Mouse (Mus musculus): ENCODE results near the gene Pkd1l2.

Pkd1l2 gene

GRCm38 (mm10) chr8:117037374-117037935 lies 44.8 kb downstream of the Pkd1l2 start:
- no peak for DNase-seq (ENCODE audit: extremely low spot score, low read depth, low spot score)

GRCm38 (mm10) chr8:117033393-117033792 lies 48.9 kb downstream of the Pkd1l2 start:
- DNase-seq (ENCODE audit: extremely low spot score, low read depth, low spot score), result no peak

DNA sequence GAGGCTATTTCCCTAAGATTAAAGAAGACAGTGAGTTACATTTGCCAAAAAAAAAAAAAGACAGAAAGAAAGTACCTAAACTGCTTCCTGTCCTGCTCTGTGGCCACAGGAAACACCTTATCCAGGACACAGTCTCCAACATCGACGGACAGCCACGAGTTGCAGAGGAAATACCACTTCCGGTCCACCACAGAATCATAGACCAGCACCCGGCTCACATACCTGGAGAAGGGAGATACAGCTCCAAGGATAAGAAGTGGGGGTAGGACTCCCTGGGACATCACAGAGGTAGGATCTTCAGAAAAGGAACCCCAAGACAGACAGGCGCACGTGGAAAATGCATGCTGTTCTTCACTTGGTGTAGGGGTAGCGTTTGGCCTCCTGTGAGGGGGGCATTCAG lies 49.6 kb downstream of the Pkd1l2 start:
- no peak for DNase-seq (ENCODE audit: extremely low spot score, low read depth, low spot score)

DNA sequence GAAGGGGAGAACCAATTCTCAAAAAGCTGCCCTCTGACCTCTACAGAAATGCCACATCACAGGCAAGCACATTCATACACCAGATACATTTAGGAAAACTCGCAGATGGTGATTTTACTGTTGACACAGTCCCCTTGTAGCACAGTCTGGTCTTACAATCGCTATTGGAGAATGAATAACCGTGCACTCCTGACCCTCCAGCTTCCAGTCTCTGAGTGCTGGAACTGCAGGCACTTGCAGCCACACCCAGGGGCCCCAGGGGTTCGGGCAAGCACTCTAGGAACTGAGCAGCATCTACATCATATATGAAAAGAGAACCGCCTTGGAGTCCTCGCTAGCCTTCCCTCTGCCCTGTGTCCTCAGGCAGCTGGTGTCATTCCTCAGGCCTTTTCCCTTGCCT lies 50.8 kb downstream of the Pkd1l2 start:
- no peak for DNase-seq (ENCODE audit: extremely low spot score, low read depth, low spot score)

- DNase-seq (ENCODE audit: extremely low spot score, low read depth, low spot score), result no peak
Measured at GRCm38 (mm10) chr8:117028686-117029085, 53.6 kb downstream of the Pkd1l2 start.

DNA sequence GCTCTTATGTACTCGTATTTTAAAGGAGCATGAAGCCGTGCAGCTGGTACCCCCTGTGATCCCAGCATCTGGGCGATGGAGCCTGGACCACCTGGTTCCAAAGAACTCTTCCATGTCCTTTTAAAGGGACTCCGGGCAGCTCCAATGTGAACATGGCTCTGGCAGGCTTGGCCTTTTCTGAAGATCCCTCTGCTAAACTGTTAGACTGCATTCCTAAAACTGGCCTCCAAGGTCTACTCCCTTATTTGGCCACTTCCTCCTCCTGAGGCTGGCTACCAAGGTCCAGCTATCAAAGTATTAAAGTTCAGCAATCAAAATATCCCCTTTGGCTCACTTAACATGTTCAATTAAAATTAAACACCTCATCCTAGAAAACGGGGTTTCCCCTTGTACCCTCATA lies 54.6 kb downstream of the Pkd1l2 start:
- DNase-seq (ENCODE audit: extremely low spot score, low read depth, low spot score), result no peak

DNA sequence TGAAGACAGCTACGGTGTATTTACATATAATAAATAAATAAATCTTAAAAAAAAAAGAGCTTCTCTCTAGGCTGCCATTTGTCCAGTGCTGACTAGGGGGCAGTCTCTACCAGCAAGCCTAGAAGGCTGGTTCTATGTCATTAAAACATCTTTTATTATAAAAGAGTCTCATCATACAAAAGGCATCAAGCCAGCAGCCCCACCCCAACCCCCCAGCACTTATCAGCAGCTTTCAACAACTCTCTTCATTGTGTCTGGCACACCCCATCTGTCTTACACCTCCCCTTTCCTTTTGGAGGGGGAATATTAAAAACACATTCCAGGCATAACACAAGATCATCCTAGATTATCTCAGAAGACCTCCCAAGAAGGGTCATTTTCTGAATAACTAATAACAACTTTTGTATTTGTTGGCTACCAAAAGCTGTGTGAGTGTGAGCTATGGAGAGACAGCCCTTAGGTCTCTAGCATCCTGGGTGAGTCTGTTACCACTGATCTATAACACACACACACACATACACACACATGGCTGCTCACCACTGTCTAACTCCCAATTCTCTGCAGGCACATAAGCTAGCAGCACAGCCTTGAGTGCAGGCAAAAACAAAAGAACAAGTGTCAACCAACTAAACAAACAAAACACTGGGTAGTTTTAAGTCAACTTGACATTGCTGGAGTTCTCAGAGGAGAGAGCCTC lies 59.8 kb downstream of the Pkd1l2 start:
- no peak for DNase-seq (ENCODE audit: extremely low spot score, low read depth, low spot score)

- DNase-seq (ENCODE audit: extremely low spot score, low read depth, low spot score), result no peak
Measured at GRCm38 (mm10) chr8:117019323-117020275, 62.6 kb downstream of the Pkd1l2 start.

DNA sequence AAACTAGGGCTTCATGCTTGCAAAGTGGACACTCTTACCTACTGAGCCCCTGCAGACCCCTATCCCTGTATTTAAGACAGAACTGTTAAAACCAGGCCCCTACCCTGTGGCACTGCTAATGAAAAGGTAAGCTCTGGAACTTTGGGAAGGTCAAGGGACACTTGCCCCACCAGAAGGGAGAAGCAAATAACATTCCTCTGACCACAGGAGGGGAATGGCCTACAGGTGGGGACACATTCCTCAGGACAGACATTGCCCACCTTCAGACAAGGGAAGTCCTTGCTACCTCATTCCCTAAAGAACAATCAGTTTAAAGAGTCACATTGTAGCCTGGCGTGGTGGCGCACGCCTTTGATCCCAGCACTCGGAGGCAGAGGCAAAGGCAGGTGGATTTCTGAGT lies 64.4 kb downstream of the Pkd1l2 start:
- no peak for DNase-seq (ENCODE audit: extremely low spot score, low read depth, low spot score)

- DNase-seq (ENCODE audit: extremely low spot score, low read depth, low spot score), result no peak
Measured at GRCm38 (mm10) chr8:117017006-117017405, 65.2 kb downstream of the Pkd1l2 start.

DNA sequence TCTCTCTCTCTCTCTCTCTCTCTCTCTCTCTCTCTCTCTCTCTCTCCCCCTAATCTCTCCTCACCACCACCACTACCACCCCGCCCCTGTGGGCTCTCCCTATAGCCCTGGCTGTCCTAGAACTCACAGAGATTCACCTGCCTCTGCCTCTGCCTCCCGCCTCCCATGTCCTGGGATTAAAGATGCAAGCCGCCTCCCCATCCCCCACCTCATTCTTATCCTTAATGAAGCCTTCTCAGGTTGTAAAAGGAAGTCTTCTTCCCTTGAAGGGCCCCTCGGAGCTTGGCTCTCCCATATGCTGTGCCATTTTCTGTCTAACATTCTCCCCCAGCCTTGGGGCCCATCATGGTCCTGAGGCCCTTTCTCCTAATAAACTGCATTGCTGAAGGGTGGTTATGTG lies 66.6 kb downstream of the Pkd1l2 start:
- DNase-seq (ENCODE audit: extremely low spot score, low read depth, low spot score), result no peak

DNA sequence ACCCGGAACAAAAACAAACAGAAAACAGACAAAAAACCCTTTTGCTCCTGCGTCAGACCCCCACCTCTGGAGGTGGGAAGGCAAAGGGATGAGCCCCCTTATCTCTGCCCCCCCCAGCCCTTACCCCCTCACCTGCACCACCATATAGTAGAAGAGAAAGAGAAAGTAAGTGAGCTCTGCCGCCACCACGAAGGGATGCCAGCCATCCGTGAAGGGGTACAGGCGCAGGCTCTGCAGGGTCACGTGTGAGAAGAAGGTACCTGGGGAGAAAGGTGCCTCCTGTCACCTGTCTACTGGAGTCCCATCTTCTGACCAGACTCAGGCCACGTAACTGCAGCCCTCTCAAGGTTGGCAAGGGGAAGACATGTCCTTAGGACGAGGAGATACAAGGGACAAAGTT lies 70.9 kb downstream of the Pkd1l2 start:
- DNase-seq (ENCODE audit: extremely low spot score, low read depth, low spot score), result no peak

DNA sequence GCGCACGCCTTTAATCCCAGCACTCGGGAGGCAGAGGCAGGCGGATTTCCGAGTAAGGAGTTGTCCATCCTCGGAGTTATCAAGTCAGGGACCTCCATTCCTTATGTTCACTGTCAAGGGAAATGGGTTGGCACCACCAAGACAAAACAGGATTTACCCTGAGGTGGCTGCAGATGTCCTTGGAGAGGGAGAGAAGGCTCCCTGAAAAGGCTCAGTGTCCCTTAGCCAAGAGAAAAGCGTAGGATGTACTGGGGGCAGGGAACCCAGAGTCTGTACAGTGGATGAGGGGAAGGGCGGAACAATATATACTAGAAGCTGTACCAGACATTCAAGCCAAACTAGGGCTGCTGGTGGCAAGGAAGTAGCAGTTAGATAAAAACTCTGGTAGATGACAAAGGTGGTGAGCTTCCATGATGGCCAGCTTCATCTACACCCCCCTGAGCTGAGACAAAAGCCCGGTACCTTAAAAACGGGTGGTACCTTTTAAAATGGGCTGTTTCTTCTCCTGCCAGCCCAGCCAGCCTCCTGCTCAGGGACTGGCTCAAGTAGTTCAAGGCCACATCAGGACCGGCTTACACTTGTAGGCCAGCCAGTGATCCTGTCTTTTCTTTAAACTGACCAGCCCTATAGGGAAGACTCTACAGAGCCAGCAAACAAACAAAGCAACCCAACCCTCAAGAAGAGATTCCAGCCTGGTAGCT lies 88.1 kb downstream of the Pkd1l2 start:
- DNase-seq (ENCODE audit: extremely low spot score, low read depth, low spot score), result no peak

- DNase-seq (ENCODE audit: extremely low spot score, low read depth, low spot score), result peak; percentile 93
Measured at GRCm38 (mm10) chr8:116993095-116993867, 89.0 kb downstream of the Pkd1l2 start, which contains the start of gene Gcsh. Gcsh (minus strand) TSS chr8:116993537.

DNA sequence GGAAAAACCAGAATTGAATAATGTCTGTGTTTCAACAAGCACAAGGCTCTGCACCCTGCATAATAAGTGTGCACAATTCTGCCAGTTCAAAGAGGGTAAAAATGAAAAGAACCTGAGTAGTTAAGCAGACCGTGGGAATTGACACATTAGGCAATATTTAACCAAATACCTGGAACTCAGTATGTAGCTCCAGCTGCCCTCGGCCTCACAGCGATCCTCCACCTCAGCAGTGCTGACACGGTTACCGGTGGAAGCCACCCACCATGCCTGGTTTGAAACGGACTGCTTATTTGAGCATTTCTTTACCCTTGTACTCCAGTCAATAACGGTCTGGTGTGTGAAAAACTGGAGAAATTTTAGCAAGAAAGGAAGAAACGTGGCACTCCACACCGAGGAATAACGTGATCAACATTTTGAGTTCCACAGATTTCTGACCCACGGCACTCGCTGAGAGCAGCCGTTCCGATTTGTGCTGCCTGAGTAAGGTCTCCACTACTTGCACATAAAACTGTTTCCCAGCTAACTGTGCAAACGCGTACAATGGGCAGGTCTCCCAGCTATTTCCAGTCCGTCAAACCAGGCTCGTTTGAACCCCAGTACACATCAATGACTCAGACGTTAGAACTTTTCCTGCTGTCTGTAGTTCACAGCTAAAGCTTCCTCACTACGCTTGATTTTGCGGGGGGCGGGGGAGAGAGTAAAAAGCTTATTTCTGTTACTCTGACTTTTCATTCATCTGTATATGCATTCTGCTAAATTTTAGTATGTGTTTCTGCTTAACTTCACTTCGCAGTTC lies 89.9 kb downstream of the Pkd1l2 start:
- no peak for DNase-seq (ENCODE audit: extremely low spot score, low read depth, low spot score)

DNA sequence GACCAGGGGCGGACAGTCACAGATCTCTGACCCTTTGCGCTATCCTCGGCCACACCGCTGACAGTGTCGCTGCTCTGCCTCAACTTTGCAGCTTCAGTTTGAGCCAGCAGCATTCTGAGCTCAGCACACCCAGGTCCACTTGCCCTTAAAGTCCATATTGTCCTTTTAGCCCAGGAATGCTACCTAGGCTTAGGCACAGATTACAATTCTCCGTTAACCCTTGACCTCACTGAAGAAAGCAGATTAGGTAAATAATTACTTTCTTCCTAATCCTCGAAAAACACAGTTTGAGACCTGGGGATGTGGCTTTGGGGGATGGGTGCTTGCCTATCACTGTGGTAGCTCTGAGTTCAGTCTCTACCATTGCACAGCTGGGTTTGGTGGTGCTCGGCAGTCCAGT lies 91.0 kb downstream of the Pkd1l2 start:
- DNase-seq (ENCODE audit: extremely low spot score, low read depth, low spot score), result no peak

GRCm38 (mm10) chr8:116989842-116990241 lies 92.4 kb downstream of the Pkd1l2 start:
- no peak for DNase-seq (ENCODE audit: extremely low spot score, low read depth, low spot score)

GRCm38 (mm10) chr8:116980117-116980516 lies 102.1 kb downstream of the Pkd1l2 start:
- DNase-seq (ENCODE audit: extremely low spot score, low read depth, low spot score), result peak; percentile 41

DNA sequence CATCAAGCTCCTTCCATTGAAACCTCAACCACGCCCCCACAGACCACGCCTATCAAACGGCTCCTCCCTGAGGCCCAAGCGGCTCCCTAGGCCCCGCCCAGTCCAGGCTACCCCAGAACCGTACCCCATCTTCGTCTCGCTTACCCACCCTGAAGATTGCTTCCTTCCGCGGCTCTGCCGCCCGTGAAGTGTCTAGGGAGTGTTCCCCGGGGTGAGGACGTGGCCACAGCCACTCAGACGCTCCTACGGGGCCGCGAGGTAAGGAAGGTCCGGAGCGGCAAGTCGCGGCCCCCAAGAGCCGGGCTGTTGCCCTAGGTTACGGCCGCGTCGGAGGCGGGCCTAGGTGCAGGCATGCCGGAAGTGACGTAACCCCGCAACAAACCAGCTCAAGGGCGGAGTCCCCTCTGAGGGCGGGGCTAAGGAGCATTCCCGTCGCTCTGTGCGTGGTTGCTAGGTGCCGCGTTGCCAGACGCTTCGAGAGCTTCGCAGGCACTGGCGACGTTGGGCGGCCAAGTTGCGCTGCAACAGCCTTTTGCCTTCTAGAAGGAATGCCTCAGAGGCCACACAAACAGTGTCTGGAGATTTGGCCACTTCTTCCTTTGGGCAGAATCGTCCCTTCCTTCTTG lies 103.5 kb downstream of the Pkd1l2 start, which contains the start of gene 1700030J22Rik:
1700030J22Rik (minus strand) TSS at position 329 of the 626 bp plus-strand sequence.
- peak; percentile 93 for DNase-seq (ENCODE audit: extremely low spot score, low read depth, low spot score)

Data from hindlimb bud, embryonic 11.5 days (tissue).